Mouse (Mus musculus) neural tube, embryonic 14.5 days (tissue): ENCODE results near the gene Cpsf7. TPM values are rescaled to one million over a fixed set of nuclear protein-coding genes. Genes with fewer than 3 reads are reported as not detected.

Source experiments
- ATAC-seq: fragments of 200-750 bp; cut with Nextera tagmentation; 2 replicates; pipeline ENCODE4 v1.8.0; 2017; ENCODE audit warnings: low read depth, mild to moderate bottlenecking, moderate TSS enrichment, moderate library complexity
- H3K27ac ChIP-seq: fragments of 300-500 bp; sonication (generic); 2 replicates; pipeline ENCODE4 v1.5.1; 2014; ENCODE audit warnings: low read depth, mild to moderate bottlenecking, control low read depth, low read length, moderate library complexity, mixed read lengths
- H3K27me3 ChIP-seq: fragments of 300-500 bp; sonication (generic); 2 replicates; pipeline ENCODE4 v1.6.1; 2014; ENCODE audit warnings: low read length; ENCODE audit not compliant: control insufficient read depth, insufficient read depth
- H3K36me3 ChIP-seq: fragments of 300-500 bp; sonication (generic); 2 replicates; pipeline ENCODE4 v1.6.1; 2014; ENCODE audit warnings: low read length, mixed read lengths; ENCODE audit not compliant: control insufficient read depth, insufficient read depth
- H3K4me1 ChIP-seq: fragments of 300-500 bp; sonication (generic); 2 replicates; pipeline ENCODE4 v1.6.1; 2014; ENCODE audit warnings: low read length; ENCODE audit not compliant: control insufficient read depth, insufficient read depth
- H3K4me2 ChIP-seq: fragments of 300-500 bp; sonication (generic); 2 replicates; pipeline ENCODE4 v1.6.1; 2014; ENCODE audit warnings: mild to moderate bottlenecking, low read depth, low read length, control low read depth
- H3K4me3 ChIP-seq: fragments of 300-500 bp; sonication (generic); 2 replicates; pipeline ENCODE4 v1.5.1; 2014; ENCODE audit warnings: low read depth, low read length, control low read depth, mixed read lengths
- H3K9ac ChIP-seq: fragments of 300-500 bp; sonication (generic); replicated peaks from 2 replicates; pipeline ENCODE4 v1.6.1; 2014; ENCODE audit warnings: low read depth, mild to moderate bottlenecking, control low read depth, low read length, mixed read lengths
- H3K9me3 ChIP-seq: fragments of 300-500 bp; sonication (generic); 2 replicates; pipeline ENCODE4 v1.6.1; 2016; ENCODE audit warnings: low read length; ENCODE audit not compliant: control insufficient read depth
- WGBS: fragments of 180-500 bp; shearing (Covaris S2); extraction: QIAGEN DNeasy Blood & Tissue Kit; methylation state at CpG from one replicate; pipeline ENCODE4 v1.1.7; 2014; 5-methylcytosine and 5-hydroxymethylcytosine counted together
- polyA plus RNA-seq: library from polyadenylated mRNA; unstranded; fragments of >200 nt; fragmentation: Nextera tagmentation; extraction: Ambion mirVana; gene quantifications from 2 replicates; pipeline ENCODE4 v1.2.1, GENCODE M21; 2014

The Cpsf7 gene
- polyA plus RNA-seq, 1 experiment from 2014 or later, result 61.7 TPM

GRCm38 (mm10) chr19:10510759-10511330, 14.2 kb upstream of the Cpsf7 start:
- WGBS, result 84% methylated on average over 6 of the region's 6 CpGs
- H3K27me3 ChIP-seq, result no peaks in the 10 kb centered on the region

DNA sequence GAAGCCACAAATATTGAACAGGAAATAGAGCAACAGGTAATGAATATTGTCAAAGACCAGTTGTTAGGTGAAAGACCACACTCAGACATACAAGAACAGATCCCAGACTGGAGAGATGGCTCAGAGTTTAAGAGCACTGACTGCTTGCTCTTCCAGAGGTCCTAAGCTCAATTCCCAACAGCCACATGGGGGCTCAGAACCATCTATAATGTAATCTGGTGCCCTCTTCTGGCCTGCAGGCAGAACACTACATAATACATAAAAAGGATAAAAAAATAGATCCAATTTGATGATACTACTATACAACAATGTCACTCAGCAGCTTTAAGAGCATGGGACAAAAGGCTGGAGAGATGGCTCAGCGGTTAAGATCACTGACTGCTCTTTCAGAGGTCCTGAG, 4.7 kb upstream of the Cpsf7 start:
- Histone ChIP-seq H3K9ac (no peak overlapping the region), H3K27me3 (no peaks in the 10 kb centered on the region), H3K9me3 (no peaks in the 10 kb centered on the region), H3K27ac (no peak overlapping the region), H3K36me3 (peaks cover 15% of the 10 kb centered on the region), H3K4me3 (no peak overlapping the region), H3K4me1 (0 out of 2 replicates have a peak, but pooled peaks cover 3% of the 10 kb centered on the region), H3K4me2 (no peak overlapping the region)
- ATAC-seq, result no peak
- WGBS, result 51% methylated on average over 1 of the region's 1 CpGs

More at GRCm38 (mm10) chr19:10510759-10511330, 14.2 kb upstream of the Cpsf7 start:
- peaks cover 10% of the 10 kb centered on the region for H3K36me3 ChIP-seq
- H3K9me3 ChIP-seq, result no peaks in the 10 kb centered on the region
- H3K4me3 ChIP-seq, result no peak overlapping the region
- H3K4me1 ChIP-seq, result no peaks in the 10 kb centered on the region
- H3K27ac ChIP-seq, result no peak overlapping the region
- H3K9ac ChIP-seq, result no peak overlapping the region
- no peak for ATAC-seq
- H3K4me2 ChIP-seq, result no peak overlapping the region

DNA sequence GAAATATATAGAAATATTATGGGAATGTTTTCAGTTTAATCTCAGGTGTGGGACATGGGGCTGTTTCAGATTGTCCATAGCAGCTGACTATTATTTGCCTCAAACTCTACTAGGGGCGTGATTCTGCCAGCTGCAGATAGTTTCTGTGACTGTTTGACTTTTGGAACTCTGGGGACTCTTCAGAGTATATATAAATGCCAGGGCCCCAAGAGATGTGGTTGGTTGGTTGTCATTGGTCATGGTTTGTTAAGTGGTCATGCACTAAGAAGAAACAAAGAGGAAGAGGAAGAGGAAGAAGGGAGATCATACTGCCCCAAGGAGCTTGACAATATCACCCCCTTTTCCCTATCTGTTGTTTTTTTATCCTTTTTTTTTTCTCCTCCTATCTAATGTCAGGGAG, 3.1 kb upstream of the Cpsf7 start:
- Histone ChIP-seq H3K27ac (no peak overlapping the region), H3K4me2 (no peak overlapping the region), H3K4me1 (peaks cover 12% of the 10 kb centered on the region), H3K4me3 (no peak overlapping the region), H3K9ac (no peak overlapping the region), H3K36me3 (peaks cover 3% of the 10 kb centered on the region), H3K9me3 (no peaks in the 10 kb centered on the region), H3K27me3 (no peaks in the 10 kb centered on the region)
- ATAC-seq, result no peak
- WGBS, result 89% methylated on average over 1 of the region's 1 CpGs

- 91% methylated on average over 5 of the region's 5 CpGs for WGBS
- no peaks in the 10 kb centered on the region for H3K36me3 ChIP-seq
- H3K27me3 ChIP-seq, result no peaks in the 10 kb centered on the region
- no peak overlapping the region for H3K4me3 ChIP-seq
- no peak overlapping the region for H3K9ac ChIP-seq
- no peaks in the 10 kb centered on the region for H3K9me3 ChIP-seq
- H3K4me2 ChIP-seq, result no peak overlapping the region
- no peak overlapping the region for H3K27ac ChIP-seq
- ATAC-seq, result no peak
- H3K4me1 ChIP-seq, result peaks cover 17% of the 10 kb centered on the region
Observed at GRCm38 (mm10) chr19:10523483-10524080, 1.5 kb upstream of the Cpsf7 start.

- H3K4me3 ChIP-seq, result peak overlapping the region; percentile 98
- H3K4me2 ChIP-seq, result peak overlapping the region; percentile 80
- ATAC-seq, result no peak; the same call in 1 of the 2 replicates
- peaks cover 17% of the 10 kb centered on the region for H3K4me1 ChIP-seq
- peak overlapping the region; percentile 96 for H3K27ac ChIP-seq
- H3K36me3 ChIP-seq, result no peaks in the 10 kb centered on the region
- no peaks in the 10 kb centered on the region for H3K9me3 ChIP-seq
- peak overlapping the region; percentile 98 for H3K9ac ChIP-seq
- under 1% methylated on average over 19 of the region's 19 CpGs for WGBS
- H3K27me3 ChIP-seq, result no peaks in the 10 kb centered on the region
Observed at GRCm38 (mm10) chr19:10524784-10525105, 321 bp upstream of the Cpsf7 start.

DNA sequence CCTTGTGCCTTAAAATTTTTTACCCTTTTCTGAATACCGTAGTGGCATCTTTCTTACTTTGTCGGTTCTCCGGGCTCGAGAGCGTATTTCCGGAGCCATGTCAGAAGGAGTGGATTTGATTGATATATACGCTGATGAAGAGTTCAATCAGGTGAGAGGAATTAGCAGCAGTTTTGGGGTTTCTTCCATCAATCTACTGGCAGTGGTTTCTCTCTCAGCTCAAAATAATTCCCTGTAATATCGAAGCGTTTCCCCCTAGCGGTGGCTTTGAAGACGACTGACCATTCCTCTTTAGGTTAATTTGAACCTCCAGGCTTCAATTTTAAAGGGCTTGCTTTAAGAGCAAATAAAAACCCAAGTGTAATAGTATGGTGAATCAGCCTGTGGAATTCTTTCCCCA, 844 bp downstream of the Cpsf7 start, which contains the start of gene Sdhaf2:
Gene Sdhaf2, minus strand, starts transcription at position 233 of the 400 bp plus-strand sequence.
- ATAC-seq, result no peak
- H3K36me3 ChIP-seq, result no peaks in the 10 kb centered on the region
- H3K4me2 ChIP-seq, result peak within 1 kb of the TSS; percentile 80
- H3K4me1 ChIP-seq, result peaks cover 17% of the 10 kb centered on the region
- H3K27ac ChIP-seq, result peak within 1 kb of the TSS; percentile 96
- WGBS, result 2% methylated on average over 11 of the region's 11 CpGs
- no peaks in the 10 kb centered on the region for H3K9me3 ChIP-seq
- H3K9ac ChIP-seq, result peak within 1 kb of the TSS; percentile 98
- peak within 1 kb of the TSS; percentile 98 for H3K4me3 ChIP-seq
- H3K27me3 ChIP-seq, result no peaks in the 10 kb centered on the region

DNA sequence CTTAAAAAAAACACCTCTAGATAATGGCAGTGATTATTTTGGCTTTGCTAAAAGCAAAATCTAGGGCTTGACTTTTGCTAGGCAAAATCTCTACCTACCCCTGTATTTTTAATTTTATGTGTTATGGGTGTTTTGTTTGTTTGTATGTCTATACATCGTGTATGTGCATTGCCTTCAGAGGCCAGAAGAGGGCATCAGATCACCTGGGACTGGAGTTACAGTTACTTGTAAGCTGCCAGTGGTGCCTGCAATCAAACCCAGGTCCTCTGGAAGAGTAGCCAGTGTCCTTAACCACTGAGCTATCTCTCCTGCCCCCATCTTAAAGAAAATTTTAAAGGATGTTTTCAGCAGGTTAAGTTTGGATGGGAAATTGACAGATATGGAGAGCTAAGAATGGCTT, 5.0 kb downstream of the Cpsf7 start:
- no peak overlapping the region for H3K4me2 ChIP-seq
- no peak overlapping the region for H3K9ac ChIP-seq
- peaks cover 14% of the 10 kb centered on the region for H3K4me1 ChIP-seq
- no peak for ATAC-seq
- no peak overlapping the region for H3K27ac ChIP-seq
- H3K4me3 ChIP-seq, result no peak overlapping the region
- H3K36me3 ChIP-seq, result peaks cover 32% of the 10 kb centered on the region
- H3K27me3 ChIP-seq, result no peaks in the 10 kb centered on the region
- WGBS, result 97% methylated on average over 1 of the region's 1 CpGs
- no peaks in the 10 kb centered on the region for H3K9me3 ChIP-seq

DNA sequence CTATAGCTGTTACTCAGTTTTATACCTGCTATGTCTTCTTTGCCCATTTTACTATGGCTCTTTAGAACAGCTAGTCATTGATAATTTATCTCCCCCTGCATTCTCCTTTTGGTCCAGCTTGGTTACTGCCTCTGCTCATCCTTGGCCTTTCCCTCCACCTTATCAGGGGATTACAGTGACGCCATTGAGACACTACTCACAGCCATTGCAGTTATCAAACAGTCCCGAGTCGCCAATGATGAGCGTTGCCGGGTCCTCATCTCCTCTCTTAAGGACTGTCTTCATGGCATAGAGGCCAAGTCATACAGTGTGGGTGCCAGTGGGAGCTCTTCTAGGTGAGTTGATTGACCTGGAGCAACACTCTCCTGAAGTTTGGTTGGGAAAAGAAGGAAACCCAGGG, 14.4 kb downstream of the Cpsf7 start:
- Histone ChIP-seq H3K4me2 (no peak overlapping the region), H3K9ac (no peak overlapping the region), H3K4me3 (no peak overlapping the region), H3K4me1 (no peaks in the 10 kb centered on the region), H3K36me3 (peaks cover 65% of the 10 kb centered on the region), H3K9me3 (no peaks in the 10 kb centered on the region), H3K27ac (no peak overlapping the region), H3K27me3 (no peaks in the 10 kb centered on the region)
- 96% methylated on average over 5 of the region's 5 CpGs for WGBS
- no peak for ATAC-seq

GRCm38 (mm10) chr19:10555624-10556510, 30.8 kb downstream of the Cpsf7 start, which contains the start of gene Tmem216:
Gene Tmem216 (minus strand): TSS chr19:10556238.
- Histone ChIP-seq H3K27me3 (no peaks in the 10 kb centered on the region), H3K9ac (peak within 1 kb of the TSS; percentile 57), H3K27ac (peak within 1 kb of the TSS; percentile 76), H3K4me2 (peak within 1 kb of the TSS; percentile 64), H3K9me3 (no peaks in the 10 kb centered on the region), H3K36me3 (peaks cover 14% of the 10 kb centered on the region), H3K4me1 (peaks cover 5% of the 10 kb centered on the region; the same call in 1 of the 2 replicates), H3K4me3 (peak within 1 kb of the TSS; percentile 45)
- ATAC-seq, result peak; percentile 99
- WGBS, result 1% methylated on average over 43 of the region's 43 CpGs
